Mouse (Mus musculus) kidney, postnatal 10 days (tissue): ENCODE results near the gene Aifm1.

Source experiments
- DNase-seq: peaks from one replicate; pipeline ENCODE4 v3.0.0; 2021; ENCODE audit warnings: mixed read lengths

Gene Aifm1

DNA sequence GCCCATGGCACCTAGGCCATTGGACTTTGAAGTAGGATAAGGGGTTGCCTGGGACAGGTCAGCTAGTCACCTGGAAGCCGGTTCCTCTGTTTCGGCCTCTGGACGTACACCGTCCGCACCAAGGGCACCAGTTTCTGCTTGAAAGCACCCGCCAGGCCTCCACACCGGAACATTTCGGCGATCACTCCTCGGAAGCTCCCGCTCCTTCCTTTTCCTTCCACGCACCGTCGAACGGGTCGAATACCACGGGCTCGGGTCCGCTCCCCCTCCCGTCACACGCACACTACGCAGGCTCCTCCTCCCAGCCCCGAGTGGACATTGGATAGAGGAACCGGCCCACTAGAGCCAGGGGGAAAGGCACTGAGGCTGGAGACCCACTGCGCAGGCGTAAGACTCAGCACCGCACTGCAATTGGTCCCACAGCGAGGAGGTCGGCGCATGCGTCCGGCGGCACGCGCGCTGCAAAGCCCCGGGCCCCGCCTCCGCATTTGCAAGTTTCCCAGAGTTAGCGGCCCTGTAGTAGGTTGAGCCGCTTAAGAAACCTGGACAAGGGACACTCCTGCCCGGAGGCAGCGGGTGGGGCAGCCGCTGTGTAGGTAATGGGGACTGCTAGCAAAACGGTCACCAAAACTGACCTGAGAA lies at the start of gene Aifm1:
Gene Aifm1 (minus strand): TSS at position 398 of the 642 bp plus-strand sequence.
- peak; percentile 95 for DNase-seq

- DNase-seq: peak; percentile 85
Measured at GRCm38 (mm10) chrX:48532175-48532574, 18.8 kb upstream of the Aifm1 start.

DNA sequence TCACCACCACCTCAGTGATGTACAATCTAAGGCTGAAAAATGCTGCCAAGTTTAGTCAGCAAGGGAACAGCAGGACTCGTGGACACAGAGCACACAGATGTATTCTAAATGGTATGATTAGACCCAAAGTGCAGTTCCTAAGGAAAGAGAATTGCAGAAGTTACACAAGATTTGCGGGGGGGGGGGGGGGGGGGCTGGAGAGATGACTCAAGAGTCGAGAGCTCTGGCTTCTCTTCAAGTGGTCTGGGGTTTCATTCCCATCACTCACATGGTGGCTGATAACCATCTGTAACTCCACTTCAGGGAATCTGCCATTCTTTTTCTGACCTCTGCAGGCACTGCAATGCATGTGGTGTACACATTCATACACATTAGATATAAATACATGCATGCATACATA lies 13.1 kb upstream of the Aifm1 start:
- DNase-seq: no peak

GRCm38 (mm10) chrX:48525866-48526265 lies 12.5 kb upstream of the Aifm1 start:
- no peak for DNase-seq

DNA sequence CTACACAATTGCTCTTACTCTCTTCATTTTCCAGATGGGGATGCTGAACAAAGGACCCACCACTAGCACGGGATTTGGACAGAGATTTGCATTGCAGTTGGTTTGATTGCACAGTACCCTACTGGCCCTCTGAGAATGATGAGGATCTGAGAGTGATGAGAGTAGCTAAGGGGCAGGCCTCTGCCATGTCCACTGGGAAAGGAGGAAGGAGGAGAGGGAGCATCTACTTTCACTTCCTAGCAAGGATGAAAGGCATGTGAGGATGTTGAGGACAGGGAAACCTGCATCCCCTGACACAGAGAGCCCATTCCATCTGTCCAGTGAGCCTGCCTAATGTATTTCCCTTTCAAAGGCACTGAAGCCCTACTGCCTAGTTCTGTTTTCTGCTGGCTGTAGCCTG lies 12.0 kb upstream of the Aifm1 start:
- DNase-seq: no peak

DNA sequence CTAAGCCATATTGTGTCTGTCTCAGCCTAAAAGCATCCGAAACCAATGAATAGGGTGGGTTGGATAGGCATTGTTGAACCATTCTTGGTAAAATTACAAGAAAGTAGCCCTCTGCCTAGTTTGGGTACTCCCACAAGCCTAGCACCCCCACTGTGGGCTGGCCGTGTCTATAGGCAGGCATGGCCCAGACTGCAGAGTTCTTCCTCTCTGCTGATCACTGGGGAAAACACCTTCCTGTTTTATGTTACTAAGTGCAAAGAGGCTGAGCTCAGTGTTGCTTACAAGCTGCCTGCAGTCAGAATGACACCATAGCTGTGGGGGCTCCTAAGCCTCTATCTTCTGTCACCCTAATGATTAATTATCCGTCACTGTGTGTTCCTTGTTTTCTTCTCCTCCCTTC lies 10.1 kb upstream of the Aifm1 start:
- DNase-seq: no peak

- DNase-seq: no peak
Measured at GRCm38 (mm10) chrX:48521651-48522050, 8.3 kb upstream of the Aifm1 start.

- no peak for DNase-seq
Measured at GRCm38 (mm10) chrX:48519549-48520085, 6.3 kb upstream of the Aifm1 start.

DNA sequence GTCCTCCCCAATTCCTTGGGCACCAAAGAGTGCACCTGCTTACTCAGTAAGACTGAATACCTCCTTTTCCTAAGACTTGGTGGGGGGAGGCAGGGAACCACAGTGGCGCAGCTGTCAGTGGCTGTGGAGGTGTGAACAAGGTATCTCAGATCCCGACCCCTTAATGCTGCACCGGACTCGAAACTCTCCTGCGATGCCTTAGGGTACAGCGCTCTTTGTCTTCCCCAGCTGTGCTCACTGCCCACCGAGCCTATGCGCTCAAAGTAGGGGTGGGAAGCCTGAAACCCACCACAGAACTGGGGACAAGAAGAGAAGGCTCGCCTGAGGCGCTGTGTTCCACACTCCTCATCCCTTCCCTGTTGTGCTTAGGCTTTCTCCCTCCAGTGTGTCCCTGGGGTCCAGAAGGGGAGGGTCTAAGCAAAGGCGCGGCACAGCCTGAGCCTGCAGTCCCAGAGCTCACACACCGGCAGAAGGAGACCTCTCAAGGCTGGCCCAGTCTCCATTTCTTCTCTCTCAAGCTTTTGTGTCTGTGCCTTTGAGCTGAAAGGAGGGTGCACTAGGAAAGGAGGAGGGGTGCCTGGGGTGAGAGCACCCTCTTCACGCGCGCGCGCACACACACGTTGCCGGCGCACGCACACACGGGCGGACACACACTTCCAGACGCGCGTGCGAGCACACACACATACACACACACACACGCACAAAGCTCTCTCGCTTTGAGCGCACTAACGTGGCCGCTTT lies 5.6 kb upstream of the Aifm1 start, which contains the start of gene Rab33a:
Gene Rab33a (plus strand): TSS at position 478 of the 741 bp plus-strand sequence.
- peak; percentile 11 for DNase-seq

GRCm38 (mm10) chrX:48518211-48518807 lies 4.9 kb upstream of the Aifm1 start:
- no peak for DNase-seq

GRCm38 (mm10) chrX:48513824-48514223 lies 461 bp upstream of the Aifm1 start:
- DNase-seq: peak; percentile 11

DNA sequence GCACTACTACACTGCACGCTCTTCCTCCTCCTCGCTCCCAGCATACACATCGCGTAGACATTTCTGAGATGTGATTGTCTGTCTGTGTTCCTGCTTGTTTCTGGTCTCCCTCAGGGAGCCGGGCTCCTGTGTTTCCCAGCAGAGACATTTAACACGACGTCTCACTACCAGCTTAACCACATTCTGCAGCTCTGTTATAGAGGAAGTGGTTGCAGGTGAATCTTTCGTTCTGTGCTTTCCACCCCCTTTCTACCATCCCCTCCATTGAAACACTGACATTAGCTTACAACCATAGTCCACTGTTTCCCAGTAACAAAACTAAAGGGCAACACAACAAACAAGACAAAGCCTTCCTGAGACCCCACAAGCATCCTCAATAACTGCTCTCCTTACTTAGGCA lies 19.6 kb downstream of the Aifm1 start:
- no peak for DNase-seq

- DNase-seq: no peak
Measured at GRCm38 (mm10) chrX:48481687-48482086, 31.7 kb downstream of the Aifm1 start.

- no peak for DNase-seq
Measured at GRCm38 (mm10) chrX:48481095-48481494, 32.3 kb downstream of the Aifm1 start.

- no peak for DNase-seq
Measured at GRCm38 (mm10) chrX:48467355-48467946, 45.9 kb downstream of the Aifm1 start.

GRCm38 (mm10) chrX:48466174-48466573 lies 47.2 kb downstream of the Aifm1 start:
- no peak for DNase-seq

DNA sequence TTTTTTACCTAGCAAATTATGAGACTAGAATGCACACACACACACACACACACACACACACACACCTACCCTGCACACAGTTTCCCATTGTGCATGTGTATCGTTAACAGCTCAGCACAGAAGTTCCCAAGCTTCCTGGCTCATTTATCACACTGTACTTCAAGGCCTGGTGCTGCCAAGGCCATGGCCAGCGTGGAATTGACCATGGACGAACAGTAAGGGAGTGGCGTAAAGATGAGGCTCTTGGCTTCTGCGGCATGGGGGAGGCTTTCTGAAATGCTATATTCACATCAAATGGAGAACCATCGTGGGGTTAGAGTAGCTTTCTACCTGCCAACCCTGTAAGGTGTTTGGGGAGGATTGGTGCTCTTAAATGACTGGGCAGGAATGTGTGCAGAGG lies 48.9 kb downstream of the Aifm1 start:
- DNase-seq: no peak

DNA sequence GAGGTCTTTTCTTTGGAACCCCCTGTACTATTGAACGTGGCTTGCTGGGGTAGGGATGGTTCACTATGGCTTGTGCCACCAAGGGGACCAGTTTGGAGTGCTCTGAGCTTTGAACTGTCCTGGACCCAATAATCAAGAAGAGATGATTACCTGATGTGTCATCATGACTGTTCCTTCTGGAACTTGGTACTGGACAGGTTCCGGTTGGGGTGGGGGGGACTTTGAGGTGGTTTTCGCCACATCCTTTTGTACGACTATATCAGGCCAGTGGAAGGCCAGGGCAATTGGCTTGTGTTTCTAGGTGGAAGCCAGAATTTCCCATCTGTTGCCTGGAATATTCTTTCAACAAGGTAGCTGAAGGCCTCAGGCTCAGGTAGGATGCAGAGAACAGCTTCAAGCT lies 49.7 kb downstream of the Aifm1 start:
- DNase-seq: no peak

GRCm38 (mm10) chrX:48462754-48463507 lies 50.4 kb downstream of the Aifm1 start, which contains the start of gene Elf4:
TSS of gene Elf4 (minus strand) at chrX:48463132.
- peak; percentile 74 for DNase-seq

DNA sequence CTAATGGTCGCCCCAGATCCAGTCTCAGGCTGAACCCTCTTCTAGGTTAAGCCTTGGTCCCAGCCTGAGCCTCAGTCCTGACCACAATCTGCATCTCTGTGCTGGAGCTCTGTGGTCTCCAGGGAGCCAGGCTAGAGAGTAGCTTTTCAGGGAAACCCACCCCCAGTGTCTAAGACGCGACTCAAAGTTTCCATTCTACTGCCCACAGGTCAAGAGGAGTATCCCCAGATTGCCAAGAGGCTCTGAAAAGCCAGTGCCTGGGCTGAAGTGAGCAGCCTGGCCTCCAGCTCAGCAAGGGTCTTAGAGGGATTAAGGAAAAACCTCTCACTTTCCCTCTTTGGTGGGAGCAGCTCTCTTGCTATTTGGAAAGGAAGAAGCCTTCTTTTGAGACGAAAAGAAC lies 51.1 kb downstream of the Aifm1 start:
- no peak for DNase-seq

GRCm38 (mm10) chrX:48461006-48461405 lies 52.4 kb downstream of the Aifm1 start:
- no peak for DNase-seq

DNA sequence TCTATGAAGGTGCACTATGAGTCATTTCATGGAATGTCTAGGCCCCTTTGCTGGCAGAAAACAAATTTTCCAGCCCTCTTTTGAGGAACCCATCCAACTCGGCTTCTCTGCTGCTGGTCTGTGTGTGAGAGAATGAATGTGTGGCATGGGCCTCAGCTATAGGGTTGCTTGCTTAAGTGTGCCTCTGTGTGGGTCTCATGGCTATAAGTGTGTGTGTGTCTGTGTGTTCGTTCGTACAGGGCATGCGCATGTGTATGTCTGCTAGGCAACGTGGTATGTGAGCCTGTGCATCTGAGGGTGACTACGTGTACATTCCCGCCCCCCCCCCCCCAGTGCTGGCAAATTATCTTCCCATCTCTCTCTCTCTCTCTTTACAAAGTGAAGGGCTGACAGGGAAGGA lies 52.9 kb downstream of the Aifm1 start:
- DNase-seq: no peak

GRCm38 (mm10) chrX:48456956-48457355 lies 56.4 kb downstream of the Aifm1 start:
- DNase-seq: no peak
